8 mouse cellular contexts compared by ENCODE assay signal in the genomic region with DNA sequence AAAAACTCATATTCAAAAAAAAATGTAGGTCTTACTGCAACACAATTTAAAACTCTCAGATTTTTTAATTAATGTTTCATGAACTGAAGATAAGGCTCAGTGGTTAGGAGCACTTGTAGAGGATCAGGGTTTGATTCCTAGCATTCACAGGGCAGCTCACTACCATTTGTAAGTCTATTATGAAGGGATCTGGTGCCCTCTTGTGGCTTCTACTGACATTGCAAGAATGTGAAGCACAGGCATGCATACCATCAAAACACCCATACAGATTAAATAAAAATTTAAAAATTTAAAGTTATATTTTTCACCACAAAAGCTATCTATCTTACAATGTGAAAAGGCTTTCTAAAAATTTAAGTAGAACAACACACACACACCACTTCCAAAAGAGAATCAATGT.
DNase-seq lines count a peak whose midpoint lies in the region; ATAC-seq and TF ChIP-seq lines count a peak whose summit lies in the region.
"Had no signal": no experiment of that assay in that cellular context is flagged by ENCODE, and none has a peak within 500 bp of the region (broad histone marks: within the 10 kb centered on the region; RNA-seq: fewer than 3 reads in every experiment).

No protein-coding gene starts in this region.

- no peak for TF ChIP-seq EP300 in stomach, postnatal 0 days (optimal IDR thresholded peaks at IDR 0.05)

- H3K27me3 ChIP-seq in stomach, postnatal 0 days (ENCODE audit: control insufficient read depth, insufficient read depth, low read length), result no peaks in the 10 kb centered on the region
- H3K27me3 ChIP-seq: limb, embryonic 13.5 days had no signal

- no peaks in the 10 kb centered on the region for H3K36me3 ChIP-seq in stomach, postnatal 0 days (ENCODE audit: control insufficient read depth, insufficient read depth, low read length)
- H3K36me3 ChIP-seq: limb, embryonic 13.5 days had no signal

- H3K4me3 ChIP-seq in stomach, postnatal 0 days (ENCODE audit: low read depth, low read length), result no peak overlapping the region
- H3K4me3 ChIP-seq: limb, embryonic 13.5 days had no signal

- H3K4me2 ChIP-seq in stomach, postnatal 0 days (replicated peaks; ENCODE audit: low read depth), result no peak overlapping the region
- H3K4me2 ChIP-seq: limb, embryonic 13.5 days had no signal

- DNase-seq in kidney, adult 18-20 months, result peak; percentile 41
- DNase-seq in kidney, adult 11 months, result no peak
- DNase-seq in CD4-positive helper T cell, adult 2 months (ENCODE audit: low read depth, low spot score), result peak; percentile 47
- DNase-seq in NIH3T3 (ENCODE audit: low read depth), result peak; percentile 70
- peak; percentile 22 for DNase-seq in embryo, embryonic 9.5 days (ENCODE audit: extremely low spot score)
- peak; percentile 17 for DNase-seq in left cerebral cortex, postnatal 4 days
- DNase-seq in stomach, postnatal 0 days (ENCODE audit: low spot score), result peak; percentile 20

- intact Hi-C loops in left cerebral cortex, postnatal 4 days (cut with DNase I), result loop anchor here (5.0 kb wide), 1 partner anchor 760 kb away; no protein-coding TSS in a partner anchor

- ATAC-seq in stomach, postnatal 0 days (ENCODE audit: low FRiP score, low TSS enrichment), result no peak

- peak; percentile 68 for TF ChIP-seq CTCF in stomach, postnatal 0 days (IDR thresholded peaks at IDR 0.05; ENCODE audit: low read depth)

- no peak overlapping the region for H3K27ac ChIP-seq in stomach, postnatal 0 days (replicated peaks)
- H3K27ac ChIP-seq: limb, embryonic 13.5 days had no signal

- no peak overlapping the region for H3K9ac ChIP-seq in stomach, postnatal 0 days (ENCODE audit: low read length)
- H3K9ac ChIP-seq: limb, embryonic 13.5 days had no signal

- no peaks in the 10 kb centered on the region for H3K9me3 ChIP-seq in stomach, postnatal 0 days (ENCODE audit: control insufficient read depth, low read length)
- H3K9me3 ChIP-seq: limb, embryonic 13.5 days had no signal

- no peaks in the 10 kb centered on the region for H3K4me1 ChIP-seq in stomach, postnatal 0 days (replicated peaks; ENCODE audit: control insufficient read depth, insufficient read depth)
- H3K4me1 ChIP-seq: limb, embryonic 13.5 days had no signal
